Mouse (Mus musculus) testis, postnatal 14 days (tissue): ENCODE results near the gene Slc30a1.

Experiments used
- DNase-seq: peaks from one replicate; pipeline ENCODE4 v3.0.0; 2021; ENCODE audit warnings: low spot score

Slc30a1 gene

DNA sequence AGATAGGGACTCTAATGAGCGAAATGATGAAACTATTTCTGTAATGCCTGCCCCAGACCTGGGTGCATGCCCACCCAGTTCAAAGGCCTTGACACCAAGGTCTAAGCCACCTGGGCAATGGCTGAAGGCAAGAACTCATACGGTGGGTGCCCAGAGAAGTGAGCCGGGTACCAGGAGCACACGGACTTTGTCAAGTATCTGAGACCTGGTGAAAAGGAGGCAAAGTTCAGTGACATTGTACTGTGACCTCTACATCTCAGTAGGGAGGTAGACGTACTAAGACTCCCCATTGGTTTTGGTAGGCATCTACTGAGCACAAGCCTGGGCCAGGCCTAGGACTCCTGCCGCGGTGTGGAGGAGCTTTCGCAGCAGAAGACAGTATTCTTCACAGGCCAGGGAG is 38.8 kb downstream of the Slc30a1 start:
- no peak for DNase-seq

- DNase-seq, result no peak
Observed at GRCm38 (mm10) chr1:191945756-191946155, 39.2 kb downstream of the Slc30a1 start.

GRCm38 (mm10) chr1:191946261-191946660 is 39.7 kb downstream of the Slc30a1 start:
- no peak for DNase-seq

DNA sequence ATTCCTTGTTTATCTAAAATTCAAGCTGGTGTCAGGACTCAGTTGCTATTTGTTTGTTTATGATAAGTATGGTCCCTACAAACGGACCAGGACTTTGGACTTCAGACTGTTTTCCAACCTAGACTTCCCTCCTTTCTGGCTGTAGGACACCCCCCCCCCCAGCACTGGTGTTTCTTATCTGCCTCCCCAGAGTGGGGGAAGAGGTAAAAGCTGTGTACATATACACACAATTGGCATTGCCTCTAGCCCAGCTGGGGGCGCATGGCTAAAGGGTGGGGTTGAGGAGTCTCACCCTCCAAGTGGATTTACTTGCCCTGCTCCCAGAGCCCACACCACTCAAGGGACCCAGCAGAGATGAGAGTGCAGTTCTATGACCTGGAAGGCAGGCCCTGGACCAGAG is 40.3 kb downstream of the Slc30a1 start:
- no peak for DNase-seq

DNA sequence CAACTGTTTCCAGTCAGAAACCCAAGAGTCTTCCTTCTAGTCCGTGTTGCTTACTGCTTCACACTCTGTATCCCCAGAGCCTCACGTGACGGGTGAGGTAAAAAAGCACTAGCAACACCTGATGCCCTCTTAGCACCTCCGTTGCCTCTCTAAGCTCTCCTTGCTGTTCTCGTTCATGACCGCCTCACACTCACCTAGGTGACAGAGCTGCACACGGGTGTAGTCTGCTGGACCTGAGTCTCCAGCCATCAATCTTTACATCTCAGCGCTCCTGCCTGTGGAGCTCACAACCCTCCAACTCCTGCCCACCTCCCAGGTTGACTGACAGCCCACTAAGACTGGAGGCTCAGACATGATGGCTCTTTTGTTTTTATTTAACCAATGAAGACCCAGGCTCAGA is 41.2 kb downstream of the Slc30a1 start:
- no peak for DNase-seq

DNA sequence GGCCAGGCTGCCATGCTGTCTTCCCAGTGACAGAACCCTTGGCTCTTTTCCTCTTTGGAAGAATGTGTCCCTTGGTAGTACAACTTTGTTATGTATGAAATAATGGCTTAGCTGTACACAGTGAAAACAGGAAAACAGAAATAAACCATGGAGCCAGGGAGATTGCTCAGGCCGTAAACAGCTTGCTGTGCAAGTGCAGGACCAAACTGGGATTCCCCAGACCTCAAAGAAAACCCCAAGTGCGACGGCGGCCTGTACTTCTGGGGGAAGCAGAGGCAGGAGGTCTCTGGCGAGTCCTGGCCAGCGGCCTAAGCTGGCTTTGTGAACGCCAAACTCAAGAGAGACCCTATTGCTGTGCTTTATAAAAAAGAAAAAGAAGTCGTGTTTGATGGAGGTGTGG is 42.0 kb downstream of the Slc30a1 start:
- no peak for DNase-seq

DNA sequence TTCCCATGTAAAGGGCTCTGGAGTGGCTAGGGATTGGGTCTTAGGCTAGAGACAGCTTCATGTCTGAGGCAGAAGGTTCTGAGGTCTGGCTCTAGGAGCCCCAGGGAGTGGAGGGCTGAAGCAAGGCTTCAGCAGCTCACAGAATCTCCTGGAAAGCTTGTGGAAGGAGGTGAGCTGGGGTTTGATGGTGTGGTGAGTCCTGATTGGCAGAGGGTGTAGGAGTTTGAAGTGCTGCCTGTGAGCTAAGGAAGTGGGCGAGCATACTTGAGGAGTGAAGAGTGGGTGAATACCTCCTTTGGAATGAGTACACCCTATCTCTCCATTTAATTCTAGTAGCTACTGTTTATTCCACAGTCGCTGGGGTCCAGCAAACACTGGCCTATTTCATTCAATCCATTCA is 44.0 kb downstream of the Slc30a1 start:
- DNase-seq, result no peak

DNA sequence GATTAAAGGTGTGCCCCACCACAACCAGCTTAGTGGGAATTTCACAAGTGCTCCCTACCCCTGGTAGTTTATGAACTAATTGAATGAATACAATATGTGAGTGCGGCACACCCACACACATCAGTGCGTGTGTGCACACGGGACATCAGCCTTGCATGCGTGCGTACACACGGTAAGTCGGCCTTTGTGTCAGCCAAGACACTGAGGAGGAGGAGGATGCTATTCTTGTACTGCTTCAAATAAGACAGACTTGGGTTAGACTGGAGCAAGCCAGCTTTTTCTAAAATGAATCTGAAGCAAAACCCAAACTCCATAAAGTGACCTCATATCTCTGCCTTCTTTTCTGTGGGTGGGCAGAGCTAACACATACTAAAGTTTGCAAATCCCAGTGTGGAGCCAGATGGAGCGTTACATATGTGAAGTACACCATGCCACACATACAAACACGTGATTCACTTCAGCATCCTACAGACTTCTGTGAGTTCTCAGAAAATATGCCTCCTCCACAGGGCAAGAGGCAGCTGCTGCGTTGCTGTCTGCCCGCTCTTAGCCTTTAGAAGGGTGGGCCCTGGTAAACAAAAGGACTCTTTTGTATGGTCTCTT is 46.3 kb downstream of the Slc30a1 start:
- no peak for DNase-seq

GRCm38 (mm10) chr1:191955101-191955500 is 48.5 kb downstream of the Slc30a1 start:
- no peak for DNase-seq

GRCm38 (mm10) chr1:191956261-191956660 is 49.7 kb downstream of the Slc30a1 start:
- no peak for DNase-seq

DNA sequence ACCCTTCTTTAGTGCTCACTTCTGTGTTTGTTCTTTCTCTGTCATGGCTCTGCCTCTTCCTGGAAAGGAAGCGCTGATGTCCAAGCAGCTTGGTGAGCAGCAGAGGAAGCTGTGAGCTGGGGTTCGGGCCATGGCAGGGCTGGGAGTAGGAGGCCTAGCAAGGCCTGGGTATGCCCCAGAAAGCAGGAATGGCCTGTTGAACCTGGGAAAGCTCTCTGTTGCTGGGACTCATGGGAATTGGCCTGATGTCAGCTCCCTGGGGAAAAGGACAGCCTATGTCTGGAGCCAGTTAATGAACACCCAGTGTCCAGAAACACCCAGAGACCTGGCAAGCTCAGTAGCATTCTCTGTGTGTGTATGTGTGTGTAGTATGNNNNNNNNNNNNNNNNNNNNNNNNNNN is 50.3 kb downstream of the Slc30a1 start:
- no peak for DNase-seq

DNA sequence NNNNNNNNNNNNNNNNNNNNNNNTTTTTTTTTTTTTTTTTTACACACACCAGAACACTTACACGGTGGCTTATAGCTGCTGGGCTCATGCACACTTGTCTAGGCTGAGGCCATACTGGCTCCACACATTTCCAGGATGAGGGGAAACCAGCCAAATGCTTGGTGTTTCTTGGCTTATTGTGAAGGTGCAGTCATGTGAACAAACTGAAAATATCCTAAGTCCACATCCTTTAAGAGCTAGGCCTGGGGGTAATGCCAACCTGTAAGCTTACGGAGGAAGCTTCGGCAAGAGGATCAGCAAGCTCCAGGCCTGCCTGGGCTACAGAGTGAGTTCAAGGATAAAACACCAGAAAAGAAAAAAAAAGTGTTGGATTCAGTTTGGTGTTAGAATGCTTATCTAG is 50.8 kb downstream of the Slc30a1 start:
- DNase-seq, result no peak

GRCm38 (mm10) chr1:191960946-191961345 is 54.4 kb downstream of the Slc30a1 start:
- DNase-seq, result no peak
